Mouse (Mus musculus): ENCODE results near the gene Vars.
"Not testable (repeated sequence)": the region's sequence is repeated elsewhere in the genome, so short reads cannot be mapped to it uniquely, and the experiment has no call there.

Gene Vars

DNA sequence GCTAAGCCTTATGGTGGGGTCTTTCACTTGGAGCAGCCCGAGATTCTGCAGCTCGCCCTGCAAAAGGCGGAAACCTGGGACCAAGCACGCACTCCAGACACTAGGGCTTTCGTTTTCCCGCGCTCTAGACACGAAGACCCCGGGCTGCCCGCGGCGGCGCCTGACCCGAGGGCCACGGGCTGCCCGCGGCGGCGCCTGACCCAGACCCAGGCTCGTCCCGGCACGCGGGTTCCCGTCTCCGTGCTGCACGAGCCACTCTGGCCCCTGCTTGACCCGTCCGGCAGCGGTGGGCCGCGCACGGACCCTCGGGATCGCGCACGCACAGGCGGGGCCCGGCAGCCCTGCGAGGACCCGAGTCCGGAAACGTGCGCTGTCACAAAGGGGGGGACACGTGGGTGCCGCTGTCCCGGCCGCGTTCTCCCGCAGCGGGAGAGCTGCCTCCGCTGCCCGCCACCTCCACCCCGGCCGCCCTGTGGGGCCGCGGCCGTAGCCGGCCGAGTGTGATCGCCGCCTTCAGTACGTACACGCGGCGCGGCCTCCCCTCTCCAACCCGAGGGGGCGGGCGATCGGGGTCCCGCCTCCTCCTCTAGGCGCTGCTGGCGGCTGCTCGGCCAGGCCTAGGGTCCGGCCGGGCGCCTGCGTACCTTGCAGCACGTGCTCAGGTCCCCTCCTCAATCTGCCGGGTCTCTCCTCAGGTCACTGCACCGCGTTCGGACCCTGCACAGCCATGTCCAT is at the start of gene Vars:
Gene Vars (plus strand): TSS at position 271 of the 735 bp plus-strand sequence.
- peak; percentile 83 to 84 for DNase-seq

DNA sequence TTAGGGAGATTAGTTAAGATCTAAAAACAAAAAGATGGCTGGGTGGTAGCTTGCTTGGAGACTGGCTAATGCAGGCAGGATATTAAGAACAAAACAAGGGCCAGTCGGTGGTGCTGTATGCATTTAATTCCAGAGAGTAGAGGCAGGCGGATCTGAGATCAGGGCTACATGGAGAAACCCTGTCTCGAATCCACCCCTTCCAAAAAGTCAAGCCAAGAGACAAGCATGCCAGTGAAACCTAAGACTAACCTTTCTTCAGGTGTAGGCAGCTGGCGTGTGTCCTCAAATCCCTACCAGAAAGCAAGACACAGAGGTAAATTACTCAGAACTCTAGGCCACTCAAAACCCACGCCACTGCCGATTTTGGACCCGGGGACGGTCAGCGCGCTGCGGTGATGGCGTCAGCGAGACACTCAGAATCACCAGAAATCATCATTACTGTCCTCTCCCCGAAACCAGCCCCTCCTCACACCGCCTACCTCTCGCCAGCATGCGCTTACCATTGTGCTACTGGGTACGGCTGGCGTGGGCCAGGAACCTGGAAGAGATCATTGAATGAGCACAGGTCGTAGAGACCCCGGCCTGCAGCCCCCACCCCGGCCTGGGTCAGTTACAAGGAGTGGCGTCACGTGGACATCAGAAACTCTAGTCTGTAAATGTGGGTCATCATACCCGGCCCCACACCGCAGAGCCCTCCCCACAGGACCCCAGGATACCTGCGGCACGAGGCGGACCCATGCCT is 49.0 kb upstream of the Vars start:
- no peak for DNase-seq

DNA sequence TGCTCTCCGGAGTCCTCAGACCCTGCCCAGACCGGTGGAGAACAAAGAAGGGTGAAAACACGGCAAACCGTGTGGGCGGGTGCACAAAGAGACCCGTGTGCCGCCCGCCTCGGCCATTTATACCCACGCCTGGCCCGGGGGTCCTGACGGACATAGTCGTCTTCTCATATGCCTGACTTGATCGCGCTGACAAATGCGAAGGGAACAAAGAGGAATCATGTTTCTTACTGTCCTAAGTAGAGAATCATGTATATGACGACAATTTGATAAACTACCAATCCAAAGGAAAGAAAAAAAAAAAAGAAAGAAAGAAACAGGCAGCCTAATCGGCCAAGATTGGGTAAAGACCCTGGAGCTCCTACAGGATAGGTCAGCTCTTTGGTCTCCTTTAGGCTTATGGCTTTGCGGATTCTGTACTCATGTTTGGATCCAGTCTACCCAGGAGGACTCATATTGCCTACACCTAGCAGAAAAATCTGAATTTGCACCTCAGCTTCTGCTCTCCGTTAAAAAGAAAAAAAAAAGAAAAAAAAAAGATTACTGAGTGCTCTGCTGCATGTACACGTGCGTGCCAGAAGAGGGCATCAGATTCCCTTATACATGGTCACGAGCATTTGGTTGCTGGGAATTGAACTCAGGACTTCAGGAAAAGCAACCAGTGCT is 48.3 kb upstream of the Vars start:
- DNase-seq = peak; percentile 77 to 82

DNA sequence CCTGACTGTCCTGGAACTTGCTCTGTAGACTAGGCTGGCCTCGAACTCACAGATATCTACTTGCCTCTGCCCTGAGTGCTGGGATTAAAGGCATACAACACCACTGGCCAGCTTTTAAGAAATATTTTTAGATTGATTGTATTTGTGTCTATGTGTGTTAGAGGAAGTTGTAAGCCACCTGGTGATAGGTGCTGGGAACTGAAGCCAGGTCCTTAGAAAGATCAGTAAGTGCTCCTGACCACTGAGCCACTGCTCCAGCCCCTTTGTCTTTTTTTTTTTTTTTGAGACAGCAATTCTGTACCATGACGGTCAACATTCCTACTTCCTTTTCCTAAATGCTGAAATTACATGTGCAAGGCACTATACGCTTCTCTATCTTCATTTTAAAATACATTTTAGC is 47.5 kb upstream of the Vars start:
- DNase-seq = no peak

DNA sequence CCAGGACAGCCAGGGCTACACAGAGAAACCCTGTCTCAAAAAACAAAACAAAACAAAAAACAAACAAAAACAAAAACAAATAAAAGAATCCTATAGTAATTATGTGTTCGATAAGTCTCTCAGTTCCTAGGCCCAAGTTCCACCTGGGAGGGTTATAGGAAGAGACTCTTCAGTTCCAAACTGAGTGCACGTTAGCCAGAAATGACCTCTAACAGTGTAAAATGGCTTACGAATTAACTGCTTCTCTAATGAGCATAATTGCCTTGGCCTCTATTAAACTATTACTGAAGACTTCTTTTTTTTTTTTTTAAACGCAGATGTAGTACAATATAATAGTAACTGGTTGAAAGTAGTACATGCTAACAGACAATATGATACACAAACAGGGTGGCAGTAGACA is 46.9 kb upstream of the Vars start:
- DNase-seq = no peak

DNA sequence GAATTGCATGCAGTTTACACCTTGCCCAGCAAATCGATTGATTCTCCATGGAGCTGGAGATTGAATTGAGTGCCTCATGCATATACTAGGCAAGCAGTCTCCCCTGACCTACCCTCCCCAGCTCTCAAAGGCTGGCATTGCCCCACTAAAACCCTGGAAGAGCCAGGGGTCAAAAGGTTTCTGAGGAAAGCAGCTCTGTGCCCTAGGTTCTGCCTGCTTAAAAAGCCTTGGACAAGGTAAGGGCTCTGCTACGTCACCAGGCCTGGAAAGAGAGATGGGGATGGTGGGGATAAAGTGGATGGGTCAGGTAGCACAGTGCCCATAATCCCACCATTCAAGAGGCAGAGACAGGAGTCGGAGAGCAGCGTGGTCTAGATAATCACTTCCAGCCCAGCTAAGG is 46.0 kb upstream of the Vars start:
- DNase-seq = no peak

DNA sequence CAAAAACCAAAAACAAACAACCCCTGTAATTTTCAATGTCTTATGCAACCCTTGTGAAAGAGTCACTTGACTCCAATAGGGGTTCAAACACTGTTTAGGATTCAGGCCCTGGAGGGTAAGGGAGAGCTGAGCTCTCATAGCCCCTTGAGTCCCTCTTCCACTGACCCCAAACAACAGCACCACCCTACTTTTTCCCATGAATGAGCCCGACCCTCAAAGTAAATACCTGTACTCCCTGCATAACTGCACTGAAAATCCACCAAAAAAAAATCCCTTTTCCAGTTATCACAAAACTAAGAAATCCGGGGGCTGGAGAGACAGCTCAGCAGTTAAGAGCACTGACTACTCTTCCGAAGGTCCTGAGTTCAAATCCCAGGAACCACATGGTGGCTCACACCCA is 44.9 kb upstream of the Vars start:
- DNase-seq = no peak

DNA sequence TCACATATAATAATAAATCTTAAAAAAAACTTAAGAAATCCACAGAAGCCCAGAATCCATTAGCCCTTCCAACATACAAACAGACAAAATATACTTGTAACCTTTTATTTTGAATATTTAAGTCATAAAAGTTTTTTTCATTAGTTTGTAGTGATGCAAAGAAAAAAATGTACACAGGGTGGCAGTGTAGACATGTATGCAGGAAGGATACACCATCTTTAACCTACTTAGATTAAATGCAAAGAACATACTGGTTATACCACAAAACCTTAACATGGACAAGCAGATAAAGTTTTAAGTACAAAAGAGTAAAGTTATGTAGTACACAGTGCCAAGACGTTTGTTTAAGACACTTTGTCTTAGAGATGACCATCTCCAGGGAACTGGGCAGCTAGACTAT is 44.4 kb upstream of the Vars start:
- DNase-seq = no peak

DNA sequence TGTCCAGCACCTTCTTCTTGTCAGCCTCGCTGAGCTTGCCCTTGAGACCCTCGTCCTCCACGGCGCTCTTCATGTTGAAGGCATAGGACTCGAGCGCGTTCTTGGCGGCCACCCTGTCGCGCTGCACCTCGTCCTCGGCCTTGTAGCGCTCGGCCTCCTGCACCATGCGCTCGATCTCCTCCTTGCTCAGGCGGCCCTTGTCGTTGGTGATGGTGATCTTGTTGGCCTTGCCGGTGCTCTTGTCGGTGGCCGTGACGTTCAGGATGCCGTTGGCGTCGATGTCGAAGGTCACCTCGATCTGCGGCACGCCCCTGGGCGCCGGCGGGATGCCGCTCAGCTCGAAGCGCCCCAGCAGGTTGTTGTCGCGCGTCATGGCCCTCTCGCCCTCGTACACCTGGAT is 43.5 kb upstream of the Vars start:
- DNase-seq = not testable (repeated sequence)

DNA sequence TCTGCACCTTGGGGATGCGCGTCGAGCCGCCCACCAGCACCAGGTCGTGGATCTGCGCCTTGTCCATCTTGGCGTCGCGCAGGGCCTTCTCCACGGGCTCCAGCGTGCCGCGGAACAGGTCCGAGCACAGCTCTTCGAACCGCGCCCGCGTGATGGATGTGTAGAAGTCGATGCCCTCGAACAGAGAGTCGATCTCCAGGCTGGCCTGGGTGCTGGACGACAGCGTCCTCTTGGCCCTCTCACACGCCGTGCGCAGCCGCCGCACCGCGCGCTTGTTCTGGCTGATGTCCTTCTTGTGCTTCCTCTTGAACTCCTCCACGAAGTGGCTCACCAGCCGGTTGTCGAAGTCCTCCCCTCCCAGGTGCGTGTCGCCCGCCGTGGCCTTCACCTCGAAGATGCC is 42.8 kb upstream of the Vars start:
- not testable (repeated sequence) for DNase-seq

DNA sequence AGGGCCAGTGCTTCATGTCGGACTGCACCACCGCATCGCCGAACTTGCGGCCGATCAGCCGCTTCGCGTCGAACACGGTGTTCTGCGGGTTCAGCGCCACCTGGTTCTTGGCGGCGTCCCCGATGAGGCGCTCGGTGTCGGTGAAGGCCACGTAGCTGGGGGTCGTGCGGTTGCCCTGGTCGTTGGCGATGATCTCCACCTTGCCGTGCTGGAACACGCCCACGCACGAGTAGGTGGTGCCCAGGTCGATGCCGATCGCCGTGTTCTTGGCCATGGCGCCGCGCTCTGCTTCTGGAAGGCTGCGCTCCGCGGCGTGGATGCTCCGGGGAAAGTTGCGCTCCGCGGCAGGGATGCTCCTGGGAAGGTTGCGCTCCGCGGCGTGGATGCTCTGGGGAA is 42.1 kb upstream of the Vars start:
- DNase-seq = not testable (repeated sequence)

DNA sequence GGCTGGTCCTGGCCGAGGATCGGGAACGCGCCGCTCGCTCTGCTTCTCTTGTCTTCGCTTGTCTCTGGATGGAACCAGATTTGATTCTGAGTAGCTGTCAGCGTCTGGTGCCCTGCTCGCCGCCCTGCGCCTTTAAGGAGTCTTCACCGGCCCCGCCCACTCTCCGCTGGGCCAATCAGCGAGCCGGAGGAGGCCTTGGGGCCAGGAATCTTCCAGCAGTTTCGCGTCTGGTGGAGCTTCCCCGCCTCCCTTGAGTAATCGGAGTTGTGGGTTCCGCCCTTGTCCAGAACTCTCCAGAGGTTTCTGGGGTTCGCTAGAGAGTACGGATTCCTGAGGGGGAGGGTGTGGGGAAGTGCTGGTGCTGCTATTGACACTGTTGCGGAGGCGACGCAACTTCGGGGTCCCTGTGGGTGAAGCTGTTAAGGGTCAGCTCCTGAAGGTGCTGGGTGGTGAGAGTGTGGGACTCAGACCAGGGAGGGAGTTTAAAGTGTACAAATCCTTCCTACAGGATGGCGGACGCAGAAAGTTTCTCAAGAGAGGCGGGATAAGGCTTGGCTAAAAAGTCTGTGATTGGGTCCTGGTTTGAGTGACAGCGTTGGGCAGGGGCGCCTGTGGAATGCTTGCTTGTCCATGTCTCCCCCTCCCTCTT is 41.5 kb upstream of the Vars start, which contains the start of gene Hspa1b:
Gene Hspa1b (minus strand): TSS at position 109 of the 649 bp plus-strand sequence.
- DNase-seq = peak; percentile 77 to 86

DNA sequence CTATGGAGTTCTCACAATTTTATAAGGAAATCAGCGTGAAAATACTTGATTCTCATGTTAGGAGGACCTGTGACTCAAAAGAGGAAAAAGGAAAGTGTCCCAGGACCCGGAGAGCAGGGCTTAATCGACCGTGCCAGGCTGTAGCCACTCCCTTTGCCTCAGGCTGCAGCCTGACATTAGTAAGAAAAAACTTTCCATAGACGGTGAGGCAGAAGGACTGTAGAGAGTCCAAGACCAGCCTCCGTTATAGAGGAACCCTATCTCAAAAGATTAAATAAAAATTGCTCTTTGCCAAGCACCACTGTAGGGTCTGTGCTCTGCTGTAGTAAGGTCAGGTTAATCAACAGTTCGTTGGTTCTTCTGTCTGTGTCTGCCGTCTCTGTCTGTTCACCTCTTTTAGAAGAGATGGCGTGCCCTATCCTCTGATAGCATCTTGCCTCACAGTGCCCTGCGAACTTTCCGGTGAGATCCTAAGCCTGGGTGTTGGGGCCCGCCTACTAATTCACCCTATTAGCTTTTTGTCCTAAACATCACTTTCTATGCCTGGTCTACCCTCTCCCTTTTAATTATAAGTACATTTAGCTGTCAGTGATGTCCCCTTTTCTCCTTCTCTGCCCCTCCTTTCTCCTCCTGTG is 40.8 kb upstream of the Vars start:
- DNase-seq = no peak

DNA sequence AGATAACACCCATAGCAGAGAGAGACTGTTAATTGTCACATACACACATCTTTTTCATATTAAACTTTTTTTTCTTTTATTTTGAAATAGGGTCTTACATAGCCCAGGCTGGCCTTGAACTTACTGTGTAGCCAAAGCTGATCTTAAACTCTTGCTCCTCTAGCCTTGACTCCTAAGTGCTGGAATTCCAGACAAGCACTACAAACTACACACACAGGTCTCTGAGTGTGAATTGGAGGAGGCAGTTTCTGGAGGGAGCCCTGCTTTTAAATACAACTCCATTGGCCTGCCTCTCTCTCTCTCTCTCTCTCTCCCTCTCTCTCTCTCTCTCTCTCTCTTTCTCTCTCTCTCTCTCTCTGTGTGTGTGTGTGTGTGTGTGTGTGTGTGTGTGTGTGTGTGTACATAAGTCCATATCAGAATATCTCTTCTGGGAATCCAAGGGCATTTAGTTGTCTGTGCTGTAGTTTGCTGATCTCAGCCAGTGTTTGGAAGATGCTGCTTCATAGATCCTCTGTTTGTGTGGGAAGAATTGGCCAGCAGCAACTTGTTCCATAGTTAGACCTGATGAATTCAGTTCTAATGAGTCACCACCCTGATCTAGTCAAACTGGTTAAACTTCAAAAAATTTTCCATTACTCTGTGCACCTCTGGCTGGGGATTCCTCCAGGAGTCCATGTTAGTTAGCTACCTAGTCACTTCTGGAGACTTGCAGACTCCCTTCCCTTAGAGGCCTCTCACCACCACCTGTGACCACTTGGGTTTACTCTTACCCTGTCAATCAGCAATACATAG is 39.9 kb upstream of the Vars start:
- no peak for DNase-seq

DNA sequence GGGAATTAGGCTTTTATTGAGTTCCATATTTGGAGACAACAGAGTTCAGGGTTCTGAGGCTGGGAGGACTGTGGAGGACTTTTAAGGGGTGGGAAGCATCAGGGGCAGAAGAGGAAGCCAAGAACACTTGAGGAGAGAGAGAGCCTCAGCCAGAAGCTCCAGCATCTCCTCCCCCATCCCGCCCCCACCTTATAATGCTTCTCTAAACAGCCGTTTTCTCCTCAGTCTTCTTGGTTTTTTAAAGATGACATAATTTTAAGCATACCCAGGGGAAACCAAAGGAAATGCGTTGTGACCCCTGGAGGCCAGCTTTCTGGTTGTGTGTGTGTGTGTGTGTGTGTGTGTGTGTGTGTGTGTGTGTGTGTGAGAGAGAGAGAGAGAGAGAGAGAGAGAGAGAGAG is 38.7 kb upstream of the Vars start:
- no peak for DNase-seq

DNA sequence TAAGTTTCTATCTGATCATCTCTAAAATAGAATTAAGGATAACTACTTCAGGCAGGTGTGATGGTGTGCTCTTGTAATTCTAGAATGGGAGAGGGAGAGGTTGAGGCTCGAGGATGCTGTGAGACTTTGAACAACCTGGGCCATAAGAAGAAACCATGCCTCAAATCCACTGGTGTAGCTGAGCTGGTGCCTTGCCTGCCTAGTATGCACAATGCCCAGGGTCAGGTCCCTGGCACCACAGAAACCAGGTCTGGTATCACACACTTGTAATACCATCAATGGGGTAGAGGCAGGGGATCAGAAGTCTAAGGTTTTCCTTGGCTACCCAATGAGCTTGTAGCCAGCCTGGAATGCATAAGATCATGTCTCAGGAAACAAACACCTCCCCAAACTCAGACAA is 37.9 kb upstream of the Vars start:
- DNase-seq = no peak

DNA sequence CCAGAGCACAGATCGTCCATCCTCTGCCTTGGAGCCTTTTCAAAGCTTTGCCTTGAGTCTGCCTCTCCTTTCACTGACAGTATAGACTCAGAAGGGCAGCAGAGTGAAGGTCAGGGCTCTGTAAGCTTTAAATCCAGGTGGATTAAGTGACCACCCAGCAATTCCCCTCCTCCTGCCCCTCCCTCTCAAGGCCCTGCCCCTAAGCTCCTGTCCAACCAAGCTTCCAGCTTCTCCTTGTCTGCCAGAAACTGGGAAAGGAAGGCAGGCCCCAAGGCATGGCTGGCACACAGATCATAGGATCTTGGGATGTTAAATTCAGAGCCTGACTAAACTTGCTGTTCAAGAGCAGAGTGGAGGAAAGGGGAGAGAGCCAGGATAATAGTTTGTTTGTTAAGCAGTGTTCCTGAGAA is 36.1 kb upstream of the Vars start:
- DNase-seq = no peak

DNA sequence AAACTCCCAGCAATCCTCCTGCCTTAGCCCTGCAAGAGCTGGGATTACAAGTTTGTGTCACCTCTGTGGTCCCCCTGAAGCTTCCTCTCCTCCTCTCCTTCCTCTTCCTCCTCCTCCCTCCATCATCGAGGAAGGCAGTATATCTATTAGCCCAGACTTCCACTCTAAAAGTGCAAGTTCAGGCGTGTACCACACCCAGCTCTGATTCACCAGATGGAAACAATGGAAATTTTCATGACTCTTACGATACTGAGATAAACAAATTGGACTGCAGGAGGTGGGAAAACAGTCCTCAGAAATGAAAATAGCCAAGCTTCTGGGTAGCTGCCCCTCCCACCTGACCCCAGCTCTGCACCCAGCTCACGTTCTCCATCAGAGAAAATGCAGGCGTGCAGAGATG is 35.2 kb upstream of the Vars start:
- no peak for DNase-seq

DNA sequence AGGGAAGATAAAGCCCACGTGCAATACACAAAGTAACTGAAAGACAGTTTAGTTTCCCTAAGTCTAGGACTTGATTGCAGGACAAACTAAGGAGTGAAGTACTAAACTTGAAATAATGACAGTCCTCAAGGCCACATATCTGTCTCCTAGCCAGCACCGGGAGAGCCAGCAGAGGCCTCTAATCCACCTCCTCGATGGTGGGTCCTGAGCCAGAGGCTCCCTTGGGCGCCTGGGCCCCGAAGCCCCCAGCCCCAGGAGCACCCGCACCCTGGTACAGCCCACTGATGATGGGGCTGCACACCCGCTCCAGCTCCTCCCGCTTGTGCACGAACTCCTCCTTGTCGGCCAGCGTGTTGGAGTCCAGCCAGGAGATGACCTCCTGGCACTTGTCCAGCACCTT is 31.0 kb upstream of the Vars start, which contains the start of gene Gm20481:
Gene Gm20481 (plus strand): TSS at position 91 of the 400 bp plus-strand sequence.
- DNase-seq = not testable (repeated sequence)

DNA sequence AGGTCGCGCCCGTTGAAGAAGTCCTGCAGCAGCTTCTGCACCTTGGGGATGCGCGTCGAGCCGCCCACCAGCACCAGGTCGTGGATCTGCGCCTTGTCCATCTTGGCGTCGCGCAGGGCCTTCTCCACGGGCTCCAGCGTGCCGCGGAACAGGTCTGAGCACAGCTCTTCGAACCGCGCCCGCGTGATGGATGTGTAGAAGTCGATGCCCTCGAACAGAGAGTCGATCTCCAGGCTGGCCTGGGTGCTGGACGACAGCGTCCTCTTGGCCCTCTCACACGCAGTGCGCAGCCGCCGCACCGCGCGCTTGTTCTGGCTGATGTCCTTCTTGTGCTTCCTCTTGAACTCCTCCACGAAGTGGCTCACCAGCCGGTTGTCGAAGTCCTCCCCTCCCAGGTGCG is 29.9 kb upstream of the Vars start:
- not testable (repeated sequence) for DNase-seq

DNA sequence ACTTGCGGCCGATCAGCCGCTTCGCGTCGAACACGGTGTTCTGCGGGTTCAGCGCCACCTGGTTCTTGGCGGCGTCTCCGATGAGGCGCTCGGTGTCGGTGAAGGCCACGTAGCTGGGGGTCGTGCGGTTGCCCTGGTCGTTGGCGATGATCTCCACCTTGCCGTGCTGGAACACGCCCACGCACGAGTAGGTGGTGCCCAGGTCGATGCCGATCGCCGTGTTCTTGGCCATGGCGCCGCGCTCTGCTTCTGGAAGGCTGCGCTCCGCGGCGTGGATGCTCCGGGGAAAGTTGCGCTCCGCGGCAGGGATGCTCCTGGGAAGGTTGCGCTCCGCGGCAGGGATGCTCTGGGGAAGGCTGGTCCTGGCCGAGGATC is 29.1 kb upstream of the Vars start:
- DNase-seq = not testable (repeated sequence)
